Mouse (Mus musculus) cerebellum, postnatal 25 days (tissue): ENCODE results near the gene Scg5.

Experiments used
- DNase-seq, 2 experiments: peaks; one replicate each; pipeline ENCODE4 v3.0.0; 2021; ENCODE audit warnings: mixed read lengths in 2 of 2

The Scg5 gene

DNA sequence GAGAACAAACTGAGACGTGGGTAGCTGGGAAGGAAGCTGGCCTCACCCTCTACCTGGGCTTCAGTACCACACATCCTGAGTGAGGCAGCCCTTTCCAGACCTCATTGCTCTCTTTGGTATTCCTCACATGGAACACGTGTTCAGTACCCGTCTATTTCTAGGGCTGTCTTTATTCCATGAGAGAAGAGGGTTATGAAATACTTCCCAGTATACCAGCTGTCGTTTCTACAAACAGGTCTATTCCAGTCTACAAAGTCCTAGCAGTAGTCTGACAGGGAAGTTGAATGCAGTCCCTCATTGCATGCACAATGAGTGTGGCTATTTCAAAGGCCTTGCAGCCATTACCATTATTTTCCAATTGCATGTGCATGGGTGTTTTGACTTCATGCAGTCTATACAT, 23.2 kb downstream of the Scg5 start:
- DNase-seq: peak in 1 of 2 experiments; percentile 2

DNA sequence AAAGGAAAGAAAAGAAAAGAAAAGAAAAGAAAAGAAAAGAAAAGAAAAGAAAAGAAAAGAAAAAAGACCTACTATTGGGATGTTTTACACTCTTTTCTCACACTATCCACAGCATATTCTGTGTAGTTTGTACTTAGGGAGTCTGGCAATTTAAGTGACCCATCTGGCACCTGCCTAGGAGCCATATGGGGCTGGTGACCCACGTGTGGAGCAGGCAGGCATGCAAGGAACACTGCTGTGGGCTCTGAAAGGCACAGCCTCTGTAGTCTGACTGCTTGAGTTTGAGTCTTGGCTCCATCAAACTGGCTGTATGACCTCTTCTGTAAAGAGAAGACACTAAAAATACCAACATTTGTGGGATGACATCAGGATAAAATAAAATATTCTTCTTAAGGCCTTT, 25.2 kb downstream of the Scg5 start:
- peak; percentile 67 to 76 for DNase-seq

DNA sequence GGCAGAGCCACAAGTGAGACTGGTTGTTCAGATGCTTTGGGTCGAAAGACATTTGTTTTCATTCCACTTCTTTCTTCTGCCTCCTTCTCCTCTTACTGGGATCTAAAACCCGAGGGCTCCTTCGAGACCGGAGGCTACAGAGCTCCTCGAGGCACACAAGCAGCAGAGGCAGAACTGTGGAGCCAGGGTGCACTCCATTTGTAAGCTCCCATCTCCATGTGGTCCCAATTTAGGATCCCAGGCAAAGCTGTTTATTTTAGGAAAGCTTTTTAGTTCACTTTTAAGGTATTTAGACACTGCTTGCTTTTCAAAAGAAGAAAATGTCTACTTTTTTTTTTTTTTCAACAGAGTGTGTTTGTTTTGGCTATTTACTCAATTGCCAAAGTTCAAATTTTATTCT, 28.1 kb downstream of the Scg5 start:
- DNase-seq: peak in 1 of 2 experiments; percentile 3

DNA sequence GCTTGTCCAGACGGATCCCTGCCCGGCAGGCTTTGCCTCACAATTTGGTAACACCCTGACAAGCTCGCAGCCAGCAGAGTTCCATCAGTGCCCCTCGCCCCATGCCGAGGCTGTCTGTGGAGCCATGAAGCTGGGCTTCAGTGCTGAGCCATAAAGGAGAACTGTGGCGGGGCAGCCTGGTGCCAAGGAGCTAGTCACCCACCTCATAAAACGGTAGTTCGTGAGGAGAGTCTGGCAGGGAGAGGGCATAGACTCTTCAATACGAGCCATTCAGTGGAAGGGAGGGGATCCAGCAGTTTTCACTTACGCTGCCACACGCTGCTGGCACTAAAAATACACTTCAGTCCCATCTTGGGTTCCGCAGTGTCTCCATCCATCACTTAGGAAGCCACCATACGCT, 30.3 kb downstream of the Scg5 start:
- peak; percentile 29 to 46 for DNase-seq

DNA sequence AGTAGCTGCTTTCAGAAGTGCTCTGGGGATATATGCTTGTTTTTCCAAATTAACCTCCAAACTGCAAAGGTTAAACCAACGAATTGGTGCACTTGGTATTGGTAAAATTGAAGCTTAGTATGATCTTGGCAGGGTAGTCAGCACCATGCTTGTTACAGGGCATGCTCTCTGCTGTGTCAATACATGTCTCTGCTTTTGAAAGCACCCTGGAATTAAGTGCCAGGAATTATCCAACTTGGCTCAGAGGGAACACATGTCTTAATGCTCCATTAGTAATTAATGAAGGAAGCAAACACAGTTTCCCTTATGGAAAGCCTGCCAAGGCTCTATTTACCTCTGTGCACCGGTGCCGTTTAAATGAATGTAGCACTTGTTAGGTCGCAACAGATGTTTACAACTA, 33.7 kb downstream of the Scg5 start:
- no peak for DNase-seq

DNA sequence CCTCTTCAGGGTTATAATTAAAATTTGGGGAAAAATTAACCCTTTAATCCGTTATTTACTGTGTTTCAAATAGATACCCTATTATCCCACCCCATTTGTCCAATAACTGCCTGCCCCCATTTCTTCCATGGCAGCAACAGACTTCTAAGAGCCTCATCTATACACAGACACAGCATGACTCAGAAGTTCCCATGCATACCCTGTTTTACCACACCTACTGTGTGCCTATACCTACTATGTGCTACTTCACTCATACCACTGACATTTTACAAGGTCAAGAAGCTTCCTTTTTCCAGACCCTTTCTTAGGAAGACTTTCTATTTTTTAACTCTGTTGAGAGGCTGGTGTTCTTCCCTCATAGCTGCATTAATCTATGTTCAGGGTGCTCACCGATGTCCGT, 35.4 kb downstream of the Scg5 start:
- DNase-seq: no peak

DNA sequence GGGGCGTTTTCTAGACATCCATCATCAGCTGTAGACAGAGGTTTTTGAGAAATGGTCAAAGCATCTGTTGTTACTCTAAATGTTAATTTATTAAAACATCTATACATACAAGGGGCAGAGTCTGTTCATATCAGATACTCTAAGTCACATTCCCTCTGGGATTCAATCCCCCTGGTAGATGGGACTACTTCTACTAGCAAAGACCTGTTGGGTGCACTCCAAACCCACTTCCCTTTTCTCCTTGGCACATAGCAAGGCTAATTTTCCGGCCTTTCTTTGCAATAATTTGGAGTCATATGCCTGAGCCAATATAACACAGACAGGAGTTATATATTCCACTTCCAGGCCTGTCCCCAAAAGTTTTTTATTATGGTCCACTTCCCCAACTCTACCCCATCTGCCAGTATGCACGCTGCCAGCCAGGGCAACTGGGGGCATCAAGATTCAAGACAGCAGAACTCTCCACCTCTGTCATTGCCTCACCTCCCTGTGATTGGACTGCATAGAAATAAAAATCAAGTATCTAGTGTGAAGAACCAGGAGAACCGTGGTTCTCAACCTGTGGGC, 40.0 kb downstream of the Scg5 start:
- DNase-seq: no peak

DNA sequence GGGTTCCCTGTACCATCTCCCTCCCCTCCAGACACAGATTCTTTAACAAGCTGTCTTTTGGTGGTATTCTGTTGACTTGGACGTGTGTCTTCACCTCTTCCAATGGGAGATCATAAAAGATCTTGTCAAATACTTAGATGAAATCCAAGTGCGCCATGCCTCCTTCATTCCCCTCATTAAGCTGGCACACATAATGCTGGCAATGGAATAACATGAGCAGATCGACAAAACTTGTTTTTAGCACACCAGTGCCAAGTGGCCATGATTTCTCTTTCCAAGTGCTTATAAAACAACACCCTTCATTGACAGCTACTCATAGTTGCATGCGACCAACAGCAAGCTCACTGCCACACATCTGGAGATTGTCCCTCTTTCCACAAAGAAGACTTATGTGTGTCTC, 41.0 kb downstream of the Scg5 start:
- no peak for DNase-seq

DNA sequence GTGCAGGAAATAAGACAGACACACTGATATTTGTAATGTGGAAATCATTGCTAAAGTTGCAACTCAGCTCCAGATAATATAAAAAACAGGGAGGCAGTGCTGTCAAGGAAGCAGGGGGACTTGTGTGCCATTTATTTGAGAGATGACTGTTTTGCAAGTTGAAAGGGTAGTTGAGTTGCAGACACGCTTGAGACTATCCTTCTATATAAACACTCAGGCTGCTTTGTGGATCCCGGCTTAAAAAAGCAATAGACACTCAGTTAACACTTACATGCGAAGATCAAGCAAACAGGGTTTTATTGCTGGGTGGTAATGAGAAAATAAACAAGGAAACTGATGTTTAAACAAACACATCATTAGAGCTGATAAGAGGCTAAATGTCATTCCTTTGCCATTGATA, 44.1 kb downstream of the Scg5 start:
- DNase-seq: no peak

DNA sequence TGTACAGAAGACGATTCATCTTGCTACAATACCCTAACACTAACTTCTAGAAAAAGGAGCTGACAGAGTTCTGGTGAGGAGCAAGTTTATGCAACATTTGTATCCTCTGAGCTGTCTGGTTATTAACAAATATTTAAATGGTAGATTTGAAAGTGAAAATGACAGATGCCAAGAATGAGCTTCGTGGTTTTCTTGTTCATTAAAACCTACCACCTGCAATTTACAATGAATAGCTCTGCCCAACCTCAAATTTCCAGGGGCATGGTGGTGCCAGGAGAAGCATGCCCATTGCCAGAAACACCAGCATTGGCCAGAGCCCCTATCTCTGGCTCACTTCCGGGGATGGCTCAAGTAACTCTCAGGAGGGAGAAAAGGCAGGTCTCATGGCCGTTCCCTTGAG, 47.4 kb downstream of the Scg5 start:
- no peak for DNase-seq

DNA sequence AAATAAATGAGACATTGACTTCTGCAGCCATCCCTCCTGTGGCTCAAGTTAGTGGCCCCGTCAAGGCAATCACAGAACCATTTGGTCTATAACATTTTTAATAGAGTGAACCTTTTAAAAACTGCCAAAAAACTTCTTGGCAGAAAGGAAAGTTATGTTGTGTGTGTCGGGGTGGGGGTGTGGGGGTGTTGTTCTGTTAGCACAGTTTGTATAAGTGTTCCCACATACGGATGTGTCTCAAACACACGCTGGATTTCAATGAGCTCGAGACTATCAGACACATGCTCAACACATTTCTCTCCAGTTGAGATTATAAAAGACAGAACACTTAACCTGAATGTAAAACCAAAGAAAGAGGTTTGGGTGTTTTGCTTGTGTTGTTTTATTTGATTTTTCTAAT, 47.8 kb downstream of the Scg5 start:
- no peak for DNase-seq

DNA sequence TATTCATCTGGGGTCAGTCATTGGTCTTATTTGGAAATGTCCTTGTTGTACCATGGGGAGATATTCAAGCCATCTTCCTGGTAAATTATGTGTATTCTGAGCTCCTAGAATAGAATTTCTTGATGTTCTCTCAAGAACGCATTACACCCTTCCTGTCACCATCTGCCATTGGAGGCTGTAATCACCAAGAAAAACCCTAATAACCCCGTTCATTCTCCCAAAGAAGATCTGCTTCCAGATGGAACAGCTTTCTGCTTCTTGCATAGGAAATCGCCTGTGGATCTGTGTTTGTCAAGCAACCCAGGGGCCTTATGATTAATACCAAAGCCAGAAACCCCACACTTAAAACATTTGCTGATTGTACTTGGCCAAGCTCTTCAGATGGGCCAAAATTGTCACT, 49.6 kb downstream of the Scg5 start:
- DNase-seq: no peak

DNA sequence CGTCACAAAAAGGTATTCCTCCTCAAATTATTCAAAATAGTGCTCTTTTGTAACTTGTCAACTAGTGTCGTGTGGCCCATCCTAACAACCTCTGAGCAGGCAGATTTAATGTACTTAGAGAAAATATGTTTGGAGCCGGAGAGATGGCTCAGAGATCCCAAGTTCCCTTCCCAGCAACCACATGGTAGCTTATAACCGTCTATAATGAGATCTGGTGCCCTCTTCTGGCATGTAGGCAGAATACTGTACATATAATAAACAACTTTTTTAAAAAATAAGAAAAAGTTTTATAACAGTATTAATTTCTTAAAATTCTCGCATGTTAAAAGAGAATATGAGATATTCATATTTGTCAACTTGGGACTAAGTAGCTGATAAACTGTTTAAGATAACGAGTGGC, 50.9 kb downstream of the Scg5 start:
- no peak for DNase-seq

DNA sequence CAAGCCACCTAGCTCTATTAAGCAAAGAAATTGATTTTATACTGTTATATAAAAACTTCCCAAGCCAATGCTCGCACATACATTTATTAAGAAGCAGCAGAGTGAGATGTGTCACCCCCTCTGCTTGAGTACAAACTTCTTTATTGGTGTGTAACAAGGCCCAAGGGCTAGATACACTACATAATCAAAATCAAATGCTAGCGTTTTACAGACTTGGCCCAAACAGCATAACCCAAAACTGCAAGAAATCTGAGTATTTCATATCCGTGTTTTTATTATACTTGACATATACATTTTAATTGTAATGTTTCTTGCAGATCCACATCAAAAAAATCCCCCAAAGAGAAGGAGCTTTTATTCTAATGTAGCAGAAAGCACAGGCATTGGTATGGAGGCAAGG, 52.6 kb downstream of the Scg5 start:
- no peak for DNase-seq

DNA sequence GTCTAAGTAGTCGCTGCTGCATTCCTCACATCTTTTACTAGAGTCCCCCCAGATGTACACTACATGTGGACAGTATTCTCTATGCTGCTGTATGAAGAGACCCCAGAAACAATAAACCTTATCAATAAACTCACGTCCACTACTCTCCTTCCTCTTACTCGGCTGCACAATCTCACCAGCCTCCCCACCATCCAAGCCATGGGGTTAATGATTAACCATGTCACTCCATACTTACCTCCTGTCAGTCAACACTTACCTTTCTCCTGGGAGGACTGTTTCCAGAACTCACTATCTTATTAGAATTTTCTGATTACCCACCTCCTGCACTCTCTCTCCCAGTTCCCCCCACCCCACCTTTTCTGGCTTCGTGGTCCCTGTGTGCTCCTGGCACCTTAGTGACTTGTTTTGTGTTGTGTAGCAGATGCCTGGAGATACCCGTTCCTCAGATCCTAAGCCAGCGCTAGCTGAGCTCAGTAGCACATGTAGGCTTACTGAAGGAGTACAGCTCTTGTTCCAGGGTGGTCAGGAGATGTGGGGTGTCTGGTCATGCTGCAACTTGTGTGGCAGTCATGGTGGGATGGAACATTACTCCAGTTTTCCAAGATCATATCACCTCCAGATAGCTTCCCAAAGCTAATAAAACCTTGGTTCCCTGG, 54.6 kb downstream of the Scg5 start:
- DNase-seq: no peak

DNA sequence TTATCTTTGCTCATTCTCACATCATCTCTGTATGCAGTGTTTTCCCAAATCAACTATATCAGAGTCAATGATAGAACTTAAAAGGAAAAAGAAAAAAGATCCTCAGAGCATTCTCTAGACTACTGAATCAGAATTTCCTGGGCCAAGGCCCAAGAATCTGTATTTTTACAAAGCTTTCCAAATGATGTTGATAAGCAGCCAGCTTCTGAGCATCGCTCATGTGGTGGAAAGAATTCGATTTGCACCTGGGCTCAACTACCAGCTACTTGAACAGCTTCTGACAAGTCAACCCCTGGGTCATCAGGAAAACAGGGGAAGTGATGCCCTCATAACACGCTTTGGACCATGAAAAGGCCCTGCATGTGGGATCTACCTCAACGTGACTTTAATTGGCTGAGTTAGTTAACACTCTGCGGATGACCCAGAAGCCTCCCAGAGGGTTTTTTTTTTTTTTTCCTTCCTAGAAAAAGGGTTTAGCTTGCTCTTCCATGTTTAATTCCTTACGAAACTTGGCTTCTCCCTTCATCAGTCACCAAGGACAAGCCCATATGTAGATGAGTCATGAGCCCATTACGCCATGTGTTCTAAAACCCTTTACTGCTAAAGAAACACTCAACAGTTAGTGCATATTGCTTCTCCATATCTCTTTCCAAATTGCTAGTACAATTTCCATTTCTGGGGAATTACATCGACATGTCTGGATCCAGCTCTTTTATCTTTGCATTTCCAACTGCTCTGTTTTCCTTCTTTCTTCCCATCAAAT, 60.2 kb downstream of the Scg5 start:
- DNase-seq: no peak

DNA sequence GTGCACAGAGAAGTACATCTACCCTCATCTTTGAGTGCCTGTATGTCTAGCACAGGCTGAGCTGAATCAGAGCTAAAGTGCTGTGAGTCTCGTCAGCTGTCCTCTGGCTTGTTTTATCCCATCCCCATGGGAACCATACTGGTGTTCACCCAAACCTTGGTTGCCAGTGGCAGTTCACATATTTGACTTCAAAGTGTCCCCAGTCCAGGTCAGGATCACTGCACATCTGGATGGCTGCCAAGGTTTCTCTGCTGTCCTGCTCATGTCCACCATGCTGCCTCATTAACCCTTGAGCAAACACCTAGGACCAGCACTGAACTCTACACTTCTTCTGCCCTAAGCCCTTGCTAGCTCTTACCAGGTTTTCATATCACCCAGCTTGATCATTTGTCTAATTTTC, 63.0 kb downstream of the Scg5 start:
- peak in 1 of 2 experiments; percentile 12 for DNase-seq

DNA sequence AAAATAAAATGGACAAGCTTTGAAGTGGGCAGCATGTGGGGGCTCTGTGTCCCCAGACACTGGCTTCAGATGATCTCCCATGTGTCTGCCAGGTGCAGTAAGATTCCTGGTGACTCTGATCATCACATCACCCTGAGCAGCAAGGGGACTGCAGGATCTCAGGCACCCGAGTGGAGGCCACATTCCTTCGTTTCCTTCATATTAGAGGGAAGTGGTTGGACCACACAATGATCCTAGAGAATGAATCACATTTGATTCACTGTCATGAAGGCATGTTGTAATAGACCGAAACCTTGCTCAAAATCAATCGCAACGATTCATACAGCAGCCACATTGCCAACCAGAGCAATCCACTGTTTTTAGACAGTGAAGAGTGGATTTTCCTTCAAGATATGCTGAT, 64.0 kb downstream of the Scg5 start:
- DNase-seq: no peak

DNA sequence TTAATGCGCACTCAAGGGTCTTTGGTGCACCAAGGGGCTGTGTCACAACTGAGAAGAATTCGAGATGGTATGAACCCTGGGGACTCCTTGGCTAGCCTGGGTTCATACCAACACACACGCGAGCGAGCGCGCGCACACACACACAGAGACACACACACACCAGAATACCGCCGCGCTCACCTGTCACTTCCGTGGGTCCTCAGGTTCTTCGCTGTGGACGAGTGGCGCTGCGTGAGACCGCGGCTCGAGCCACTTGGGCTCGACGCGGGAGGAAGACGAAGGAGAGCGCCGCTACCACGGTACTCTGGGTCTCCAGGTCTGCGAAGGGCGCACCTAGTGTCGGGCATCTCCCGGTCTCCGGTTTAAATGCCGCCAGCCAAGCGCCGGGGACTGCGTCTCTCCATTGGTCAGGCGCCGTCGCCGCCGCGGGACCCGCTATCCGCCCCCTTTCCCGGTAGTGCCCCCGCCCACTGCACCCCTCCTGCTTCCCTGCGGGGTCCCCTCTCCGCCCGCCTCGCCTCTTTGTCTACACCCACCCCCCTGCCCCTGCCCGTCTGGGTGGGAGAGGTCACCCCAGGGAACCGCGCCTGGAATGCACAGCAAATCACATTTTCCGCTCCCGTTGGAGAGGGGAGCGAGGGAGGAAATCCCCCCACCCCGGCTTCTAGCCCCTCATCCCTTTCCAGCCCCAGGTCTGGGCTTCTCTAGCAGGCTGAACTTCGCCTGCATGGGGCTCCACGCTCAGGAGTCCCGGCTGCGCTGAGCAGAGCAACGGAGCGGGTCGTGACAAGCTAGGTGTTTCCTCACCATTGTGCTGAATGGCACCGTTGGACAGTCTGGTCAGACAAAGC, 70.4 kb downstream of the Scg5 start, which contains the start of gene Grem1:
TSS of gene Grem1 (minus strand) at position 336 of the 851 bp plus-strand sequence.
- peak; percentile 21 to 40 for DNase-seq

DNA sequence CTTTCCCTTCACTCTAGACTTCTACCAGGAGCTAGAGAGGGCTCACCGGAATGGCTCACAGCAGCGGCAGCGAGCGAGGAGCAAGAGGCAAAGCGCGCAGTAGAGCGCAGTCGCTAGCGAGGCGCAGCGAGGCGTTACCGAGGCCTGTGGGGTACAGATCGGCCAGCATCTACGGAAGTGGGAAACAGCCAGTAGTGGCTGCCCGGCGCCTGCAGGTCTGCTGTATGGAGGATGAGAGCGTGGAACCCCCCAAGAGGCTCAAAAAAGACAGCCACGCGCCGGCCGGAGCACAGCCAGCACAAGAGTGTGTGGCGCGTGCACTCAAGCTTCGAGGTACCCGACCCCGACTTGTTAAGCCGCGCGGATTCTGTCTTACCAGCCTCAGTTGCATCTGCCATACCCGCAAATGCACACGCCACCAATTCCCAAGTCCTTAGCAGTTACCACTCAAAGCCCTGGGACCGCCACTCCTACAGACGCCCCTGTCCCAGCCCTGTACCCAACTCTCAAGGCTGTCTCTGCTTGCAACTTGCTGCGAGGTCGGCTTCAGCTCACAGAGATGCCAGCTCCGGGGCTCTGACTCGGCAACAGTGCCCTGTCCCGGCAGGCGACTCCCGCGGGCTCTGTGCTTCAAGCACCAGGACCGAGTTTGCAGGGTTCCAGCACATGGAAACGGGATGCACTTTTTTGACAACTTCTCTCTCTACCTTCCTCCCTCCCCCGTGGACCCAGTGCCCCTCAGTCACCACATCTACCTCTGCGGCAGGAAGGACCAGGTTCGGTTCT, 71.2 kb downstream of the Scg5 start:
- DNase-seq: peak; percentile 39 to 50

DNA sequence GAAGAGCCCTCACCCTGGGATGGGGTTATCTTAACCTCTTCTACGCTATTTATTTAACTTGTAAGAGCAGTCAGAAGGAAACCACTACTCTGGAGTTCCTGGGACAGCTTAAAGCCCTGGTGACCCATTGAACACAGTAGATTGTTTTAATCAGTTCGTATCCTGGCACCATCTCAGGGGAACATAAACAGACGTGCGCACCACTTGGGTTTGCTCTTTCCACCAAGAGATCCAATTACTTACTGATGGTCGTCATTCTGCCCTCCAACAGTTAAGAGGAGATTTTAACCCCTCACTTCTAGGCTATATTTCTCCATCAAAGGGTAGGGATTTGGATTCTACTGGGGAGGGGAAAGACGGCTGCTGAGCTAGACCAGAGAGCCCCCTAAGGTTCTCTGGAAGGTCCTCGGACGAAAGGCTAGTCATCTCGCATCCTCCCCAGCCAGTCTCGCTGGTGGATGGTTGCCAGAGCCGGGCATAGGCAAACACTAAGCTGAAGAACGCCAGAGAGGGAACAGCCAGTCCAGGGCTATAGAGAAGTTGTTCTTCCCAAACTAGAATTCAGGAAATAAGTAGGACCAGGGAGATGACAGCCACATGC, 71.9 kb downstream of the Scg5 start:
- DNase-seq: peak; percentile 18 to 38

DNA sequence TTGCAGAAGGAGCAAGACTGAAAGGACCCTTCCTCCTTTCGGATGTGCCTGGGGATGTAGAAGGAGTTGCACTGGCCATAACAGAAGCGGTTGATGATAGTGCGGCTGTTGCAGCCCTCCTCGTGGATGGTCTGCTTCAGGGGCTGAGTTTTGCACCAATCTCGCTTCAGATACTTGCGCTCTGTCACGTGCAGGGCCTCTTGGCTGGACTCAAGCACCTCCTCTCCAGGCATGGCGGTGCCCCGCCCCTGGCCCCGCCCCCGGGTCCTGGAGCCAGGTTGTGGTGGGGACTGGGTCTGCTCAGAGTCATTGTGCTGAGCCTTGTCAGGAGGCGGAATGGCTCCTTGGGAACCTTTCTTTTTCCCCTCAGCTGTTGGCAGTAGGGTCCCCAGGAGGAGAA, 79.2 kb downstream of the Scg5 start:
- DNase-seq: no peak
